Mouse (Mus musculus) testis, adult 2 months (tissue): ENCODE results near the gene Calm3.

Experiments
- CTCF ChIP-seq: fragments of 200-500 bp; IDR thresholded peaks from 2 replicates; pipeline ENCODE4 v1.5.1; 2012; ENCODE audit warnings: low read depth, mild to moderate bottlenecking, inconsistent platforms, low read length, moderate library complexity; ENCODE audit not compliant: control insufficient read depth, insufficient read depth, insufficient replicate concordance
- POLR2A ChIP-seq: fragments of 200-500 bp; IDR thresholded peaks from 2 replicates; pipeline ENCODE4 v1.6.1; 2012; ENCODE audit warnings: low read depth, mild to moderate bottlenecking, inconsistent platforms, low read length, moderate library complexity; ENCODE audit not compliant: control insufficient read depth

GRCm38 (mm10) chr7:16928341-16928740 is 4.4 kb upstream of the Calm3 start:
- TF ChIP-seq CTCF (no peak), POLR2A (no peak)
